Mouse (Mus musculus) left cerebral cortex, postnatal 25 days (tissue): ENCODE measurements at regions not wholly inside any gene's neighbourhood (a gene's known extent, or its start where the extent isn't known, plus 50 kb on each side); places are given as distances from the start of the nearest gene placed in this dataset.

ENCODE experiments used
- DNase-seq, 2 experiments: peaks; one replicate each; pipeline ENCODE4 v3.0.0; 2022; ENCODE audit warnings: low spot score in 2 of 2, mixed read lengths in 1 of 2
- intact Hi-C: fragments of 180-260 bp; cut with DNase I; formaldehyde crosslinking; loops from one replicate; pipeline ENCODE4 v1.15.1; 2025

DNA sequence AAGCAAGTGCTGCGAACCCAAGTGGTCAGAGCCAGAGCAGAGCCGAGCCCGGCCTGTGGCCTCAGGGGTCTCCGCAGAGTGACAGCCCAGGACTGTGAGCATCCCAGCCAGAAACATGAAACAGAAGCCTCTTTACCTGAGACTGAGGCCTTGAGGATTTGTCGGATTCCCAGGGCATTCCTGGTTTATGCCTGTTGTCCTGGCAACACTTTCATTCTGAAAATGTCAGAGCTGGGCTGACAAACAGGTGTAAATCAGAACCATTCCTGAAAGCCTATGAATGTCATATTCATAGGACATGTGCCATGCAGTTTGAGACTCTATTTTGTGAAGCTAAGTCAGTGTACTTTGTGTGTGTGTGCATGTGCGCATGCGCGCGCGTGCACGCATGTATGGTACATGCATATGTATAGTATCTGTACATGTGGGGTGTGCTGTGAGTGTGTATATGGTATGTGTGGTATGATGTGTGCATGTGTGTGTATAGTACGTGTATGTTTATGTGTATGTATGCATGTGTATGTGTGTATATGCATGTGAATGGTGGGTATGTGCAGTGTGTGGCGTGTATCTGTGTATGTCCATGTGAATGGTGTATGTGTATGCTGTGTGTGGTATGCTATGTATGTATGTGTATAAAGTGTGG, 152.9 kb downstream of the Trim29 start:
- no peak for DNase-seq
- intact Hi-C loops: no loop called here

DNA sequence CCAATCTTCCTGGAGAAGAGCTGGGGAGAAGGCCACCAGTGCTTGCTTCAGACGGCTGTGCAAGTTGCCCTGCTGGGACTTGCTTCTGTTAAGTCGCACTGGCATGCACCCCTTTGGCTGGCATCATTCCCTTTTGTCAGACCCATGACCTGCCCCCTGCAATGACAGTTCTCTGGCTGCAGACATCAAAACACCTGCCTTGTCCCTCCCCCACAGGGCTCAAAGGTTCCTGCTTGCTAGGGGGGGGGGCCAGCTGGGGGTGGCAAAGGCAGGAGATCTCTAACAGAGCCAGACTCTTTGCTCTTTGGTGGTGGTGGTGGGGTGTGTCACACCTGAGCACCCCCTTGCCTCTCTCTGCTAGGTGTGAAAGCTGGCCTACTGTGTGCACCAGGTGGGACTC, 154.5 kb downstream of the Trim29 start:
- intact Hi-C loops: no loop called here
- no peak for DNase-seq

DNA sequence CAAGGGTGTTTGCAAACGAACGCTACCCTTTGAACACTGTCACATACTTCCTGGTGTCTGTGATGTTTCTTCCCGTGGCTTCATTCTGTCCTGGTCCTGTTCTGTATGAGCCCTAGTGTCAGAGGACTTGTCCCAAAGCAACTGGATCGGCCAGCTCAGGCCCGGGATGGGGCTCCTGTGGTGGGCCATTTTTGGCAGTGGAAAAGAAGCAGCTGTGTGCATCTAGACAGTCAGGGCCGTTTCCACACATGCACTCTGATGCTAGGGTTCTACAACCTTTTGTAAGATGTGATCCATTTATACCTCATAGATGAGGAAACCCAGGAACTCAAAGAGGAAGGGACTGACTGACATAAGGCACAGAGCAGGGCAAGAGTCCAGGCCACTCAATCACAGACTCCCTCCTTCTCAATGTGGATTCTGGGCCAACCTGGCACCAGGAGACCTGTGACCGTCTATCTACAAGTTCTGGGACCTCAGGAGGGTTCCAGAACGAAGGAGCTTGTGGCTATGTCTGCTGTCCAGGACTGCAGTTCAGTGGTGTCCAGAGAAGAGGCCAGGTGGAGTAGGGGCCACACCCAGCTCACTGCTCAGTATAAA, 155.2 kb downstream of the Trim29 start:
- intact Hi-C loops: no loop called here
- DNase-seq: no peak

DNA sequence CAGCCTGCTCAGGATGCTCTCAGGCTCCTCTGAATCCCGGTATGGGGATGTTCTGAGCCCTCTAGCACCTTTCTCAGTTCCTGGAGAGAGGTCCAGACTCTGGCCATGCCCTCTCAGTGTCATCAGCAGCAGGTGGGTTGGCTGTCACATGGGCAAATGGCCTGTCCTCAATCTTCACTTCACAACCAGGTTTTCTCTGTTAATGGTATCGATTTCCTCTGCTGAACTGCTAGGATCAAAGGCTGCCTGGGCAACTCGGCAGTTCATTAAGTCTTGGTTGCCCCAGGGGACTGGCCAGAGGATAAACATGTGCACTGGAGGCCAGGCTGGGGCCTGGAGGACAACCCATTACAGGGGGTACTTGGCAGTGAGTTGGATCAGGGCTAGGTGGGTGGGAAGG, 156.2 kb downstream of the Trim29 start:
- intact Hi-C loops: no loop called here

DNA sequence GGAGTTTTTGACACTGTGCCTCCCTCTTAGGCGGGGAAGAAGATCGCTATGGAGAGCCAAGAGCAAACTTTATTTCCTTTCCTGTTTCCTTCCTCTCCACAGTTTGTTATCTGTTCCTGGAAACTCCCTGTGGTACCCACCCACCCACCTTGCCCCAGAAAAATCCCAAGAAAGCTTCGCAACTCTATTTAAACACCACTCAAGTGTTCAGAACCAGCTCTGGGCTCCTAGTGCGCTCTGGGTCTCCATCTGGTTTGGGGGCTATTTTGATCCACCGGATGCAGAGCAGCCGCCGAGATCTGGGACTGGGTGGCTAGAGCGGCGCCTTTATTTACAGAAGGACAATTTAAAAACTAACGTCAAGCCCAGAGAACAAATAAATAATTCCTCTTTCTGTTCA, 158.6 kb downstream of the Trim29 start:
- DNase-seq: peak in 1 of 2 experiments; percentile 80
- intact Hi-C loops: loop anchor here (1.0 kb wide), 1 partner anchor 68 kb away; no protein-coding TSS in a partner anchor

More for the DNA sequence above, 156.2 kb downstream of the Trim29 start:
- DNase-seq: no peak

DNA sequence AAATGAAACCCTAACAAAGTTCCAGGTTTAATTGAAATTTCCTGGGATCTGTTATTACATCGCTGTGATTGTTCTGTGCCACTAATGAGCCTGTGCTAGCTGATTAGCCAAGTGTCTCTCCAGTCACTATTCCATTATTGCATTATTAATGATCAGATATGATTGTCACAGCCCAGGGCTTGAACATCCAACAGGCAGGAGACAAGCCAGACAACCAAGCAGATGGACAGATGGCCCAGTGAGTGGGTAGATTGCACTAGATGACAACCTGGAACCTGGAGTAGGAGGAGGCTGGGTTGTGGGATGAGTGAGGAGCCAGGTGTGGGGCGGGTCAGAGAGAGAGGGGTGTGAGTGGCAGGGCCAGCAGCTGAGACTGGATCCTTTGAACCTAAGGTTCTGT, 161.6 kb downstream of the Trim29 start:
- DNase-seq: no peak
- intact Hi-C loops: no loop called here

DNA sequence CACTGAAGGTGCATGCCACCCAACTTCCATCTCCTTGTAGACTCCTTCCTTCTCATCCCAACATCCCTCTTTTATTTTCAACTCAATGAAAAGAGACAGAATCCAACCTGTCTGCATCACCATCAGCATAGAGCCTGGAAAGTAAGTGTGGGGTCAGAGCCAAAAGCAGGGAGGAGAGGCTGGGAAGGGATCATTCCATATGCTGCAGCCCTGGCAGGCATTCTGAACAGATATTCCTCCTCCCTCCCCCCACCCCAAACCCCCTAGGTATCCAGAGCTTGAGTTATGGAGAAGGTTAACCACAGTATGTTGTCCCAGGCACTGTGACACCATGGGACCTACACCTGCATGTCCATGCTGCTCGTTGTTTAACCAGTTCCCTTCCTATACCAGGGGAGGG, 162.5 kb downstream of the Trim29 start:
- no peak for DNase-seq
- intact Hi-C loops: no loop called here

DNA sequence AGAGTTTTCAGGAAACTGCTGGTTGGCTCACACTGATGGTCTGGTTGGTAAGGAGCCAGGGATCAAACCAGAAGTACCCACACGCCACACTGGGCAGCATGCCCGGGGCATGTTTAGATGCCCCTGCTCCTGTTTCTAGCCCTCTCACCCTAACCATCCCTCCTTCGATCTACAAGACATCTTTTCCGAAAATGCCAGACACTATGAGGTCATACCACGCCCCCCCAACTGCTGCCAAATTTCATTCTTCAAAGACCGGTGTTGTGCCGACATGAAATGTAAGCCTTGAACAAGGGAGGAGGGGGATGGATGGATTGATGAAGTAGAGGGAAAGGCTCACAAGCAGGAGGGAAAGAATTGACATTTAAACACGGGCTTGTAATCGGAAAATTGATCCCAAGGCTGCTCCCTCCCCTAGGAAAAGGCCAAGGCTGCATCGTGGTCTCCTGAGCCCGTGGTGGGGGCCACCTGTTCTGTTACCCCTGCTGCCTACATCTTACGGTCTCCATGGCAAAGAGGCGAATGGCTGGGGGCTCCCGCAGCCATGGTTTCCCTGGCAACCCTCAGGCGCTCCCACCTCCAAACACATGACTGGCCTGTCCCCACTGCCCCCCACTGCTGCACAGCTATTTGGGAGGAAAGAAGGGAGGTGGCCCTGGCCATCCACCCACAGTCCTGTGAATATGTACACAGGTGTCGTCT, 163.1 kb downstream of the Trim29 start:
- peak in 1 of 2 experiments; percentile 26 for DNase-seq
- intact Hi-C loops: no loop called here

DNA sequence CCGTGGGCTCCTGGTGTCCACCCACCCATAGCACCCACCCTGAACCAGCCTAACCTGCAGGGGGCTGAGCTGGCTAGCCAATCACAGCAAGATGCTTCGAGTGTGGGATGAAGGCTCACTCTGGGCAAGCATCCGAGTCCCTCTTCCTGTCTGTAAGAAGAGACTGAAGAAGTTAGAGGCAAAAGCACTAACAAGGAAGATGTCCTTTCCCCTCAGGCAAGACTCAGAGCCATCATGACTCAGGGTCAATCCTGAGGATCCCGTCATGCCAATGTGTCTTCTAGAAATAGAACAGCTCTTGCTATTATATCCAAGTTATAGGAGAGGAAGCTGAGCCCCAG, 163.6 kb downstream of the Trim29 start:
- intact Hi-C loops: no loop called here
- DNase-seq: peak in 1 of 2 experiments; percentile 53

DNA sequence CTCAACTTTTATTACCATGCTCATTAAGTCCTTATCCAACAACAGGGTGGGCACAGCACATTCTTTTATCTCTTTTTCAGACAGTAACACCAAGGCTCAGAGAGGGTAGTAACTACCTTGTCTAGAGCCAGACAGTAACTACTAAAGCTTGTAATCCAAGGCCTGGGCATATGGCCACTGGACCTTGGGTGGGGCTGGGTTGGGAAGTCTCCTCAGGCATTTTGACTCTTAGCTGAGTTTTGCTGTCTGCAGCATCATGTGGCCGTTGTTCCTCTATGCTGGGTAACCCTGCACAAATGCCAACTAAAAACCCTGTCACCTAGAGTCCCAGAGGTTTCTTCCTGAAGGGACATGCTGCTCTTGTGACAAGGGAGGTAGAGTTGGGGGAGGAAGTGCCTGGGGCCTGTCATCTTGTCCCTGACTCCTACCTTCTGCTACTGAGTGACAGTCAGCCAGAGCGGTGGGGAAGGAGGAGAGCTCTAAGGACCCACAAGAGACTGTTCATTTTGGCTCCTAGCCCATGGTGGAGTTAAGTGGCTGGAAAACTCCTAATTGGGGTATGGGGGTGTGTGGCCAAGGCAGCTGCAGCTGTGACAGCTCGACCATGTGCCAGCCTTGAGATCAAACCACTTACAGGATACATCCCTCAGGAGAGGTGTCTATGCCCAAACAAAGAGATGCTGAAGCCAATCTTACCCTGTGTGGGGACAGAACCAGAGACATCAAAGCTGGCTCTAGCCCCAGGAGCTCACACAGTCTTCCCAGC, 170.4 kb downstream of the Trim29 start:
- no peak for DNase-seq
- intact Hi-C loops: no loop called here

DNA sequence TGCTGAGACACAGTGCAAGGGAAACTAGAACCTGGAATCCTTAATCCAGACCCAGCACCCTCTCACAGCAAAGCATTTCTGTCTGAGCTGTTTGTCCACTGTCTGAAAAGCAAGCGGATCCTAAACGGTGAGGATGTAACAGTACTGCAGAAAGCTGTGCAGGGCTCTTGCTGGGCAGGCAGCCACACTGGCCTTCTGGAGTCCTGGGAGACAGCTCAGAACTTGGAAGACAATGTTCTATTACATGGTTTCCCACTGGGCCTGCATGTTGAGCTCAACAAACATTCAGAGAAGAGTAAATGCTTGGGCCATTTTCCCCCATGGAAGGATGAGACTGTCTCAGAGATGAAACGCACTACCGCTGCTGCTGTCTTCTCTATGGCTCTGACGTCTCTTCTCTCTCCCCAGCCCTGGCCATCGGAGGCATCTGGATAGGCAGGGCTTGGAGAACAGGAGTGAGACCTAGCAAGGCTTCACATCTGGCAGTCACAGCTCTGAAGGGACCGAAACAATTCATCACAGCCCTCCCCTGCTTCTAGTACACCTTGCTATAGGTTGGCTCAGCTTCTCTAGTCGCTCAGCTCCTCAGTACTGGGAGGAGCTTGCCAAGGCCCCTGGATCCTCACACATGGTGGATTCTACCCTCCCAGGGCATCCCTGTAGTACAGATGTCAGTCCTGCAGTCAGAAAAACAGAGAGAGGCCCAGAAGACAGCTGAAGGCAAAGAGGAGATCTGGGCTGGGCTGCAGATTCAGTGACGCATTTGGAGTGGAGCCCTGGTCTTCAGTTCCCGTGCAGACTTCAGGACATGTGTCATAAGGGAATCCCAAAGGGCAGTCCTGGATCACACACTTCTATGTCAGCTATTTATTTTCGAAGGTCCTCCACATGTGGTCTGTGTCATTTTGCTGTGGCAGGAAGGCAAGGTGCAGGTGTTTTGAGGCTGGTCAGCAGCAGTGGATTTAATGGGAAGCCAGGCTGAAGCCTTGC, 171.7 kb downstream of the Trim29 start:
- peak; percentile 28 to 60 for DNase-seq
- intact Hi-C loops: loop anchor here (2.0 kb wide), 1 partner anchor 54 kb away; no protein-coding TSS in a partner anchor

DNA sequence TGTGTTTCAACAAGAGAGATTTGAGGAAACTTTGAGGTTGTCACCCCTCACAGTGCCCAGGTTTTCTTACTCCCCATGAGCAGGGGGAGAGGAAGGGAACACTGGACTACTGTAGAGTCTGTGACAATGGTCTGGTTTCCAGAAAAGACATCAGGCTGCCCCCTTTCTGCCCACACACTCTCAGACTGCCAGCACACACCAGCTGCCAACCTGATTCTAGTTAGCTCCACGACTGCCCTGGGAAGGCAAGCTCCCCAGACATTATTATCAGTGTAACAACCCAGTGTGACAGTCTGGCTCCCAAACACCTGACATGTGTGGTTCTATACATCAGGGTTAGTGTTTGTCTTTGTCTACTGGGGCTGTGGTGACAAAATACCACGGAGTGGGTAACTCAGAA, 172.5 kb downstream of the Trim29 start:
- intact Hi-C loops: loop anchor here (2.0 kb wide), 1 partner anchor 54 kb away; no protein-coding TSS in a partner anchor
- peak in 1 of 2 experiments; percentile 79 for DNase-seq

DNA sequence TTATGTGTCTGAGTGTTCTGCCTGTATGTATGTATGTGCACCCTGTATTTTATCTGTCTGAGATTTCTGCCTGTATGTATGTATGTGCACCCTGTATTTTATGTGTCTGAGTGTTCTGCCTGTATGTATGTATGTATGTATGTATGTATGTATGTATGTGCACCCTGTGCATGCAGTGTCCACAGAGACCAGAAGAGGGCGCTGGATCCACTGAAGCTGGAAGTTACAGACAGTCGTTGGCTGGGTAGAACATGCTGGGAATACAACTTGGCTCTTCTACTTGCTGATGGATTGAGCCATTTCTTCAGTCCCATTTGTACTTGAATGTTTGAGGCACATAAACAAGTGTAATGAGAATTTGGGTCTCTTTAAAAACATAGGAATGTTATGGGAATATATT, 173.3 kb downstream of the Trim29 start:
- intact Hi-C loops: loop anchor here (2.0 kb wide), 1 partner anchor 53 kb away; no protein-coding TSS in a partner anchor

DNA sequence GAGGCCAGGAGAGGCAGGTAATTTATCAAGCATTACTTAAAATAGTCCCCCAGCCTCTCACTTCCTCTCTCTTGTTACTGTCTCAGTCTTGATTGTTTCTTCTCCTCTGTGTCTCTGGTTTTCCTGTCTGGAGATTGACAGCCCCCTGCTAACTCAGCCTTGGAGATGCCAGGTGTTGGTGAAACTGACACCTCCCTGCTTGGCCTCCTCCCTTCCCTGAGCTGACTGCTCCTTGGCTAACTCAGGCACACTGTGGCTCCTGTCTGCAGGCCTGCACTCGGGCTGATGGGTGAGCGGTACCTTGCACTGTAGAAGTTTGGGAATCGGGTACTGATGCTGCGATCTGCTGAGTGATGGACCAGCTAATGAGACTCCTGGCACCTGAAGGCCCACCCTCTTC, 176.1 kb downstream of the Trim29 start:
- intact Hi-C loops: no loop called here
- no peak for DNase-seq

More for the DNA sequence above, 173.3 kb downstream of the Trim29 start:
- DNase-seq: no peak

DNA sequence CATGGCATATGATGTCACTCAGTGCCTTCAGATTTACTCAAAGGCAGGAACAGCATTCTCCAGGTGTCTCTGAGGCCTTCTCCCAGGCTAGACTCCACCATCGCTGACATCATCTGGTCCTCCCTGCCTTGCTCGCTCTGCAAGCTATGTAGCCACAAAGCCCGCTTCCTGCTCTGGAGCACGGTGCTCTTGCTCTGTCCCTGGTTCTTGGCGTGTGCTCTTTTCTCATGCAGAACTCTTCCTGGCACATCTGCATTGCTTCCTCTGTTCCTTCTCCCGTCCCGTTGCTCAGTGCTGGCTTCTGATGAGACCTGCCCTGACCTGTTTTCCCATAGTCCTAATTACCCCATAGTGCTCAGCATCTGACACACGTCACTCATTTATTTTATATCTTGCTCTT, 178.6 kb downstream of the Trim29 start:
- DNase-seq: no peak

DNA sequence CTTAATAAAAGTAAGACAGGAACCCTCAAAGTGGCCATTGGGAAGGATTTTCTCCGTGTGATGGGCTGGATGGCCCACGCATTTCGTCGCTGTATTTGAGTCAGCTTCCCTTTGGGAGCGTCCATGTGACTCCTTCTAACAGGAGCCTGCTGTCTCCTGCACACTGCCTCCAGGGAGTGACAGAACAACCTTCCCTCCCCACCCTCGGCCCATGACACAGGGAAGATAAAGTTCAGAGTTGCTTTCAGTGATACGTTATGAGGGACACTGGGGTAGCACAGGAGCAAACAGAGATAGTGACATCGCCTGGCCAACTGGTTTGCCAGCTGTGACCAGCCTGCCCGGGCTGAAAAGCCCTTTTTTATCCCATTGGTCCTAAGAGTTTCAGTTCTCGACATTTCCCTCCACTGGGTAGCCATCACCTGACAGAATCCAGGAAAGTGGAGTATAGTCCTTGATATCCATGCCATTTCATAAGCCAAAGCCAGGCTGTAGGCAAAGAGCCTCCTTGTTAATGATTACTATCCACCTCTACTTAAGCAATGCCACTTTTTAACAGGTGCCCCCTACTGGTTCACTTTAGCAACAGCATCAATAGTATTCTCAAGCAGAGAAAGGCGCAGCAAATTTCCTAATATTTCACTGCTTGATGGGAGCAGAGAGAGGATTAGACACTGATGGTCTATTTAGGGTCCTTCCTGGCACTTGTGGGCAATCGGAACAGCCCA, 180.5 kb downstream of the Trim29 start:
- peak in 1 of 2 experiments; percentile 34 for DNase-seq
- intact Hi-C loops: loop anchor here (2.0 kb wide), 1 partner anchor 152 kb away; no protein-coding TSS in a partner anchor

More for the DNA sequence above, 178.6 kb downstream of the Trim29 start:
- intact Hi-C loops: no loop called here

DNA sequence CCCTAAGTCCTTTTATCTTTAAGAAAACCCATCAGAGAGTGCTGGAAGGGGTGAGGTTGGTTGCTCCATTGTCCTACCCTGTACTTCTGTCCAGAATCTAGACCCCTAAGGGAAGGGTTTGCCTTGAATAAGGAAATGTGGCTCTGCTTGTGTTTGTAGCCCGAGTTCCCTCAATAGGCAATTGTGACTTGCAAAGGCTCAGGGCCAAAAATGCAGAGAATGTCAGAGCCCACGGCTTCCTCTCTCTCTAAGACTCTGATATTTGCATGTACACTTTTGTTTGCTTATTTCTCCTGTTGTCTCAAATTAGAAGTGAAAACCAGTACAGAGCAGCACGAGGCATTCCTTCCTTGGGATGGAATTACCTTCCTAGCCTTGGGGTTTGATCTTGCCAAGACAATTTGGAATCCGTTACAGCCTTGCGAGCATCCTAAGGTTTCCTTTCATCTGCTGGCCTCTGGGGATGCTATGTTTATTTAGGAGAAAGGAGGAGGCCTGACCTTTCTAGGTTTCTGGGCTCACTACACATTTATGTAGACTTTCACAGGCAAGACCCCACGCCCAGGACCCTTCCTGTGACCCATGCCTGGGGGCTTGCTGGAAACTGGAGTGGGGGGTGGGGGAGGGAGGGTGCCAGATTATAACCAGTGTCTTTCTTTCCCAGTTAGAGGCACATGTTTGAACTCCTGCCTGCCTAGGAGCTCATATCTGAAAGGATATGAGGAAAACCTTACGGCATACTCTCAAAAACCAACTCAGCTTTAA, 181.8 kb downstream of the Trim29 start:
- intact Hi-C loops: no loop called here

DNA sequence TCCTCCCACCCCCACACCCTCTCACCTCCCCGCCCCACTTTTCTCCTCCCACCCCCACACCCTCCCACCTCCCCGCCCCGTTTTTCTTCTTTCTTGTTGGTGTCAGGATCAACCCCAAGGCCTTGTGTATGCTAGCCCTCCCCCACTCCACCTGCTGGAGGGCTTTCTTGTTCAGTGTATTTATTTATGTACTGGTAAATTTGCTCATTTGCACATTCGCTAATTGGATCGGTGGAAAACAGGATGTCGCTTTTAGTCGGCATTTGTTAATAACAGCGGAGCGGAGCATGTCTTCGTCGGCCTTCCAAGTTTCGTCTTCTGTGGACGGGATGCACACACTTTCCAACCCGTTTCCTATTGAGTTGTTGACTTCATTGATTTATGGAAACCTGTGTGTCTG, 187.9 kb downstream of the Trim29 start:
- intact Hi-C loops: no loop called here
- DNase-seq: no peak

More for the DNA sequence above, 181.8 kb downstream of the Trim29 start:
- no peak for DNase-seq
